Mouse (Mus musculus) spleen, postnatal 4 days (tissue): Measurements from ENCODE around the gene Tyw1.

ENCODE experiments used
- DNase-seq, 2 experiments: peaks; one replicate each; pipeline ENCODE4 v3.0.0; 2022; ENCODE audit warnings: low spot score in 2 of 2

The Tyw1 gene

GRCm38 (mm10) chr5:130386418-130386817 lies 131.0 kb downstream of the Tyw1 start:
- no peak for DNase-seq
